Mouse (Mus musculus) heart, embryonic 14.5 days (tissue): ENCODE results near the gene Gm4869. TPM values are rescaled to one million over a fixed set of nuclear protein-coding genes. Genes with fewer than 3 reads are reported as not detected.
"Not testable (repeated sequence)": the region's sequence is repeated elsewhere in the genome, so short reads cannot be mapped to it uniquely, and the experiment has no call there.

ENCODE experiments used
- ATAC-seq: fragments of 200-750 bp; cut with Nextera tagmentation; 2 replicates; pipeline ENCODE4 v1.8.0; 2017; ENCODE audit warnings: low read depth, moderate TSS enrichment; ENCODE audit not compliant: insufficient number of reproducible peaks, insufficient read depth, low FRiP score
- H3K27ac ChIP-seq, 2 experiments: fragments of 200-500 bp in 1 of 2; fragments of 300-500 bp in 1 of 2; sonication (generic) in 1 of 2; replicated peaks in 1 of 2; 2 replicates each; pipeline ENCODE4 v1.5.1; 2012 to 2014; ENCODE audit warnings: low read depth in 2 of 2, low read length in 2 of 2, control low read depth in 1 of 2, mild to moderate bottlenecking in 1 of 2, mixed read lengths in 1 of 2; ENCODE audit not compliant: control insufficient read depth in 1 of 2, insufficient read depth in 1 of 2
- H3K27me3 ChIP-seq: fragments of 300-500 bp; sonication (generic); 2 replicates; pipeline ENCODE4 v1.6.1; 2014; ENCODE audit warnings: mild to moderate bottlenecking, low read length, control low read depth; ENCODE audit not compliant: control insufficient read depth, insufficient read depth
- H3K36me3 ChIP-seq: fragments of 300-500 bp; sonication (generic); 2 replicates; pipeline ENCODE4 v1.6.1; 2014; ENCODE audit warnings: mild to moderate bottlenecking, control low read depth, low read length, mixed read lengths; ENCODE audit not compliant: control insufficient read depth, insufficient read depth
- H3K4me1 ChIP-seq, 2 experiments: fragments of 200-500 bp in 1 of 2; fragments of 300-500 bp in 1 of 2; sonication (generic) in 1 of 2; 2 replicates each; pipeline ENCODE4 v1.6.1; 2012 to 2014; ENCODE audit warnings: low read length in 2 of 2, control low read depth in 1 of 2, mixed read lengths in 1 of 2; ENCODE audit not compliant: control insufficient read depth in 2 of 2, insufficient read depth in 2 of 2
- H3K4me2 ChIP-seq: fragments of 300-500 bp; sonication (generic); 2 replicates; pipeline ENCODE4 v1.6.1; 2014; ENCODE audit warnings: mild to moderate bottlenecking, low read length
- H3K4me3 ChIP-seq, 2 experiments: fragments of 200-500 bp in 1 of 2; fragments of 300-500 bp in 1 of 2; sonication (generic) in 1 of 2; 2 replicates each; pipeline ENCODE4 v1.5.1; 2012 to 2014; ENCODE audit warnings: low read length in 2 of 2, mild to moderate bottlenecking in 2 of 2, control low read depth in 1 of 2, low read depth in 1 of 2, moderate library complexity in 1 of 2; ENCODE audit not compliant: control insufficient read depth in 1 of 2, insufficient read depth in 1 of 2
- H3K9ac ChIP-seq: fragments of 300-500 bp; sonication (generic); 2 replicates; pipeline ENCODE4 v1.6.1; 2014; ENCODE audit warnings: mild to moderate bottlenecking, low read length
- H3K9me3 ChIP-seq: fragments of 300-500 bp; sonication (generic); 2 replicates; pipeline ENCODE4 v1.6.1; 2016; ENCODE audit warnings: low read length, control low read depth; ENCODE audit not compliant: control insufficient read depth
- WGBS: fragments of 180-500 bp; shearing (Covaris S2); extraction: QIAGEN DNeasy Blood & Tissue Kit; methylation state at CpG from one replicate; pipeline ENCODE4 v1.1.7; 2014; 5-methylcytosine and 5-hydroxymethylcytosine counted together
- polyA plus RNA-seq: library from polyadenylated mRNA; unstranded; fragments of >200 nt; fragmentation: Nextera tagmentation; extraction: Ambion mirVana; gene quantifications from 2 replicates; pipeline ENCODE4 v1.2.1, GENCODE M21; 2014

The Gm4869 gene
- polyA plus RNA-seq, 1 experiment from 2014 or later, result not detected

DNA sequence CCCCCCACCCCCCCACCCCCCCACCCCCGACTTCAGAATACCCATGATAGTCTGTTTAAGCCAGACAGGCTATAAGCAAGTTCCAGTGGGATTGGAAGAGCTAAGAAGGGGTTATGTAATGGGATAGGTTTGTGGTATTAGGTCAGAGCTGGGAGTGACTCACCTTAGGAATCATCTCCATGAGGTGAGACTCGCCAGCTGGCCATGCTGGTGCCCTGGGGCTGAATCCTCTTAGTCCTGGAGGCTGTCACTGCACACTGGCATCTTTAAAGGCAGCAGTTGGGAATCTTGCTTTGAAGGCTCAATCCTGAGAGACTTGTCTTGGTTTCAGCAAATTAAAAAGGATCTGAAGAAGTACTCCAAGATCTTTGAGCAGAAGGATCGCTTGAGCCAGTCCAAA, 4.0 kb upstream of the Gm4869 start:
- no peak for ATAC-seq
- no peak overlapping the region for H3K27ac ChIP-seq
- WGBS, result 87% methylated on average over 3 of the region's 3 CpGs
- H3K27me3 ChIP-seq, result no peaks in the 10 kb centered on the region
- H3K4me1 ChIP-seq, result peaks cover 6 to 11% of the 10 kb centered on the region in 2 experiments; a peak in 3 of 4 replicates
- no peak overlapping the region for H3K4me3 ChIP-seq
- H3K9ac ChIP-seq, result no peak overlapping the region
- H3K4me2 ChIP-seq, result no peak overlapping the region
- no peaks in the 10 kb centered on the region for H3K9me3 ChIP-seq
- peaks cover 85% of the 10 kb centered on the region for H3K36me3 ChIP-seq

DNA sequence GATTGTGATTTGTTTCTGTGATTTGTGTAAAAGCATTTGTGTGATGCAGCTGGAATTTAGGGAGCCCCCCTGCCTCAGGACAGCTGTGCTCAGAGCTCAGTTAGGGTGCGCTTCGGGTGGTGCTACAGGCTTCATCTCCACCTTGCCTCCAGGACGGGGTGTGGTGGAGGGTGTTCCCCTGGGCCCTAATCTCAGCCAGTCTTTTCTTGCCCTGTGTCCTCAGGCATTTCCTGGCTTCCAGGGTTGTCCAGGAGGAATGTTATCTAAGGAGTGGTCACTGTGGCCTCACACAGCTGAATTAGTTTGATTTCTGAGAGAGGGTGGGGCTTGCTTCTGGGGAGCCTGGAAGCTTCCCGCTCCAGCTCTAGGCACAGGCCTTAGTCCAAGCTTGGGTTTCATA, 1.4 kb upstream of the Gm4869 start:
- 52% methylated on average over 4 of the region's 4 CpGs for WGBS
- Histone ChIP-seq H3K4me1 (peaks cover 6 to 12% of the 10 kb centered on the region in 2 experiments; a peak in 3 of 4 replicates), H3K9ac (no peak overlapping the region), H3K4me3 (no peak overlapping the region), H3K4me2 (no peak overlapping the region), H3K36me3 (peaks cover 63% of the 10 kb centered on the region), H3K27ac (peak overlapping the region in 1 of 2 experiments; percentile 21; a peak in 1 of 4 replicates), H3K9me3 (no peaks in the 10 kb centered on the region), H3K27me3 (no peaks in the 10 kb centered on the region)
- no peak for ATAC-seq

DNA sequence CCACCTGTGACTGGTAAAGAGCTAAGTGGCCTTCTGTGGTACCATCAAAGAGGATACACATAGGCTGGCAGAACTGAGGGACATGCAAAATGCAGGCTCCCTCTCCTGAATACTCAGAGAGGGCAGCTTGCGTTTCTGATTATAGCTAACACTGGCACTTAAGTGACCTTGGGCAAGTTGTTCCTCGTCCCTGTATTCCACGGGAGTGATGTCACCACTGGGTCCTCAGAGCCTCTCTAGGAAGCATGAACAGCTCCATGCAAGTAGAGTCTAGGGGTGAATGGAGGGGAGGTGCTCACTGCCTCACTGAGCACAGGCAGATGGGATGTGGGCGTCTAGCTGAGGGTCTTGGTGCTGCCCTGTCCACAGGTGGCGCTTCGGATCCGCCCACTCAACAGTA, 609 bp downstream of the Gm4869 start:
- Histone ChIP-seq H3K9ac (no peak overlapping the region), H3K4me3 (no peak overlapping the region), H3K36me3 (peaks cover 47% of the 10 kb centered on the region), H3K9me3 (no peaks in the 10 kb centered on the region), H3K4me2 (no peak overlapping the region), H3K27me3 (no peaks in the 10 kb centered on the region), H3K4me1 (peaks cover 6 to 12% of the 10 kb centered on the region in 2 experiments; a peak in 3 of 4 replicates), H3K27ac (peak overlapping the region; percentile 23 to 73; a peak in 2 of 4 replicates)
- 55% methylated on average over 7 of the region's 7 CpGs for WGBS
- ATAC-seq, result no peak

DNA sequence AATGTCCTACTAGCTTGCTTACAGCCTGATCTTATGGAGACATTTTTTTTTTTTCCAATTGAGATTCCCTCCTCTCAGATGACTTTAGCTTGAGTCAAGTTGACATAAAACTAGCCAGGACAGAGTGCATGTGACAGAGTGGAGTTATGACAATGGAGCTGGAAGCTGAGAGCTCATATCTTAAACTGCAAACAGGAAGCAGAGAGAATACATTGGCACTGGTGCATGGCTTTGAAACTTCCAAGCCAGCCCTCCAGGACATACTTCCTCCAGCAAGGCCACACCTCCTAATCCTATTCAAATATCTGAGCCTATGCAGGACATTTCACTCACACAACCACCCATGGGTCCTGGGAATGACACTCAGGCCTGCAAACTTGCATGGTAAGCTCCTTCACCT, 9.0 kb downstream of the Gm4869 start:
- H3K9ac ChIP-seq, result no peak overlapping the region
- H3K4me3 ChIP-seq, result no peak overlapping the region
- peak overlapping the region; percentile 43 to 78 for H3K27ac ChIP-seq
- H3K4me2 ChIP-seq, result no peak overlapping the region
- no peaks in the 10 kb centered on the region for H3K9me3 ChIP-seq
- no peaks in the 10 kb centered on the region for H3K27me3 ChIP-seq
- peaks cover 0 to 4% of the 10 kb centered on the region in 2 experiments; a peak in 2 of 4 replicates for H3K4me1 ChIP-seq
- ATAC-seq, result no peak
- H3K36me3 ChIP-seq, result no peaks in the 10 kb centered on the region

DNA sequence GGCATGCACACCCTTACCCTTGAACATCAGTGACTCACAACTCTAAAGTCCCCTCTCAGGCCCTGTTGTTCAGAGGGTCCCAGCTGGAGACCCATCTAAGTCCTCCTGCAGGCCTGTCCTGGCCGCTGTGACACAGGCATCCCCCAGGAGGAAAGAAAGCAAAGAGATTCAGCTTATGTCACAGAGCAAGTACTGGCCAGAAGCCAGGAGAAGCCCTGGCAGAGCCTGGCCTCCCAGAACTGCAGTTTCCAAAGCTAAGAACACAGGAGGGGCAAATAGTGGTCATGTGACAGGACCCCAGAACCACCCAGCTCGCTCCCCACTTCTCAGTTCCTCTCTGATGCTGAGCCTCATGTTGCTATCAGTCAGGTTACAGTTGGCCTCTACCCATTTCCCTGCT, 10.0 kb downstream of the Gm4869 start:
- H3K27me3 ChIP-seq, result no peaks in the 10 kb centered on the region
- no peak overlapping the region for H3K4me3 ChIP-seq
- no peak overlapping the region for H3K4me2 ChIP-seq
- H3K27ac ChIP-seq, result no peak overlapping the region
- no peaks in the 10 kb centered on the region for H3K36me3 ChIP-seq
- ATAC-seq, result no peak
- H3K4me1 ChIP-seq, result peaks cover 0 to 4% of the 10 kb centered on the region in 2 experiments; a peak in 2 of 4 replicates
- WGBS, result 47% methylated on average over 2 of the region's 2 CpGs
- H3K9ac ChIP-seq, result no peak overlapping the region
- no peaks in the 10 kb centered on the region for H3K9me3 ChIP-seq

DNA sequence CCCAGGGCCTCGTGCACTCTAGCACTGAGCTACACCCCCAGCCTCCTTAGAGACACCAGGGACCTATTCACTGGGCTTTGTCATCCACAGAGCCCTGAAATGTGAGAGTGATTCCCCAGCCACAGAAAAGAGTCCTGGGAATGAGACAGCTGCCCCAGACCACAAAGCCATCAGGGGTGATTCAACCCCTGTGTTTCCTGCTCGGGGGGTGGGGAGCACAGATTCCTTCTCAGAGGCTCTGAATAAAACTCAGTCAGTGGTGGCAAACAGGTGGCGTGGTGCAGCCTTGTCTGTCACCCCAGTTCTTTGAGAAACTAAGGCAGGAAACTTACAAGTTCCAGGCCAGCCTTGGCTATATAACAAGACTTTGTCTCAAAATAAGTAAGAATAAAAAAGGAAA, 16.0 kb downstream of the Gm4869 start:
- peaks cover 14% of the 10 kb centered on the region; the same call in 1 of the 2 replicates for H3K9me3 ChIP-seq
- WGBS, result 75% methylated on average over 3 of the region's 3 CpGs
- no peak overlapping the region for H3K9ac ChIP-seq
- no peak overlapping the region for H3K27ac ChIP-seq
- ATAC-seq, result no peak
- no peaks in the 10 kb centered on the region for H3K4me1 ChIP-seq
- H3K36me3 ChIP-seq, result no peaks in the 10 kb centered on the region
- H3K4me2 ChIP-seq, result no peak overlapping the region
- no peak overlapping the region for H3K4me3 ChIP-seq
- no peaks in the 10 kb centered on the region for H3K27me3 ChIP-seq

DNA sequence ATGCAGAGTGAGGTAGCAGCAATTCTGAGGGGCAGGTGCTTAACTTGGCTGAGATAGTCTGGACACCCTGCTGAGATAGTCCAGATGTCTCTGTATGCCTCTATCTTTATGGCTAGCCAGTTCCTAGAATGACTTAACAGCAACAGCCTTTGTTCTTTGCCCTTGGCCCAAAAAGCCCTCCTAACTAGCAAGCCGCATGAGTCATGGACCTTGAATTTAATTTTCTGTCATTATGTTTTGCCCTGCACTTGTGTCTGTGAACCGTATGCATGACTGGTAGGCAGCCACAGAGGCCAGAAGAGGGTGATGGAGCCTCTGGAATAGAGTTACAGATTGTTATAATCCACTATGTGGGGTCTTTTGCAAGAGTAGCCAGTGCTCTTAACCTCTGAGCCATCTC, 17.7 kb downstream of the Gm4869 start:
- peaks cover 14% of the 10 kb centered on the region; the same call in 1 of the 2 replicates for H3K9me3 ChIP-seq
- not testable (repeated sequence) for H3K36me3 ChIP-seq, ATAC-seq, H3K4me3 ChIP-seq, H3K27ac ChIP-seq, H3K4me2 ChIP-seq, H3K9ac ChIP-seq, H3K27me3 ChIP-seq, H3K4me1 ChIP-seq
- 78% methylated on average over 2 of the region's 2 CpGs for WGBS

DNA sequence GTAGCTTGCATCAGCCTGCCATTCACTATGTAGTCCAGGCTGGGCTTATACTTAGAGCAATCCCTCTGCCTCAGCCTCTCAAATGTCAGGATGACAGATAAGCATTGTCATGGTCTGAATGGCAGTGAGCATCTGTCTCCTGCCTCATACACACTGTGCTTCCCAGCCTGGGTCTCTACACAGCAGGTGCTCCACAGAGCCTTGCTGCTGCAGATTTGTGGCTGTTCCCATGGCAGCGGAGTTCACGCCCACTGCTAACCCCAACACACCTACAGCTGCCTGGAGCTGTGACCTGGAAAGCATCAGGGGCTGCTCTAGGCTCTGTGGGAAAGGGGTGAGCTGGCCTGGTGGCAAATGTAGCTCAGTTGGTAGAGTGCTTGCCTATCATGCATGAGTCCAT, 19.5 kb downstream of the Gm4869 start:
- ATAC-seq, result no peak
- no peaks in the 10 kb centered on the region for H3K36me3 ChIP-seq
- H3K27me3 ChIP-seq, result no peaks in the 10 kb centered on the region
- no peak overlapping the region for H3K4me2 ChIP-seq
- WGBS, result 86% methylated on average over 2 of the region's 2 CpGs
- no peak overlapping the region for H3K27ac ChIP-seq
- H3K9ac ChIP-seq, result no peak overlapping the region
- no peak overlapping the region for H3K4me3 ChIP-seq
- H3K9me3 ChIP-seq, result peaks cover 14% of the 10 kb centered on the region; the same call in 1 of the 2 replicates
- no peaks in the 10 kb centered on the region; a peak in 1 of 4 replicates for H3K4me1 ChIP-seq
